Mouse (Mus musculus) CH12.LX (cell line): ENCODE results near the gene Ptov1.

Source experiments
- CTCF ChIP-seq, 2 experiments: IDR thresholded peaks in 1 of 2; conservative IDR thresholded peaks in 1 of 2; 2 replicates each; pipeline ENCODE4 v1.5.1; 2011 to 2012; ENCODE audit warnings: low read depth in 2 of 2, low read length in 2 of 2, improper control_type of control experiment in 1 of 2, inconsistent platforms in 1 of 2, mild to moderate bottlenecking in 1 of 2, moderate library complexity in 1 of 2
- EP300 ChIP-seq: IDR thresholded peaks from 2 replicates; pipeline ENCODE4 v1.6.1; 2011; ENCODE audit warnings: low read length, improper control_type of control experiment
- HCFC1 ChIP-seq: IDR thresholded peaks from 2 replicates; pipeline ENCODE4 v1.6.1; 2012; ENCODE audit warnings: low read depth, mild to moderate bottlenecking, inconsistent platforms, low read length, improper control_type of control experiment
- IRF4 ChIP-seq: IDR thresholded peaks from 2 replicates; pipeline ENCODE4 v1.6.1; 2014; ENCODE audit warnings: low read depth, mild to moderate bottlenecking, inconsistent platforms, low read length, improper control_type of control experiment
- KAT2A ChIP-seq: IDR thresholded peaks from 2 replicates; pipeline ENCODE4 v1.6.1; 2012; ENCODE audit warnings: low read length, improper control_type of control experiment, inconsistent platforms; ENCODE audit not compliant: insufficient replicate concordance
- NELFE ChIP-seq: IDR thresholded peaks from 2 replicates; pipeline ENCODE4 v1.6.1; 2011; ENCODE audit warnings: low read depth, low read length, improper control_type of control experiment
- NRF1 ChIP-seq: IDR thresholded peaks from 2 replicates; pipeline ENCODE4 v1.6.1; 2014; ENCODE audit warnings: low read depth, mild to moderate bottlenecking, inconsistent platforms, low read length, improper control_type of control experiment, moderate library complexity
- POLR2A ChIP-seq: IDR thresholded peaks from 2 replicates; pipeline ENCODE4 v1.6.1; 2011; ENCODE audit warnings: low read depth, mild to moderate bottlenecking, improper control_type of control experiment, low read length
- SIN3A ChIP-seq: IDR thresholded peaks from 2 replicates; pipeline ENCODE4 v1.6.1; 2012; ENCODE audit warnings: low read length, improper control_type of control experiment, inconsistent platforms
- TCF12 ChIP-seq: IDR thresholded peaks from 2 replicates; pipeline ENCODE4 v1.6.1; 2014; ENCODE audit warnings: low read depth, mild to moderate bottlenecking, inconsistent platforms, low read length, improper control_type of control experiment
- USF1 ChIP-seq: IDR thresholded peaks from 2 replicates; pipeline ENCODE4 v1.6.1; 2014; ENCODE audit warnings: low read depth, mild to moderate bottlenecking, inconsistent platforms, low read length, improper control_type of control experiment
- ZC3H11A ChIP-seq: IDR thresholded peaks from 2 replicates; pipeline ENCODE4 v1.6.1; 2012; ENCODE audit warnings: low read depth, mild to moderate bottlenecking, inconsistent platforms, low read length, improper control_type of control experiment
- ZNF384 ChIP-seq: IDR thresholded peaks from 2 replicates; pipeline ENCODE4 v1.6.1; 2012; ENCODE audit warnings: low read depth, low read length, improper control_type of control experiment, inconsistent platforms

GRCm38 (mm10) chr7:44900632-44901031 lies 31.0 kb upstream of the Ptov1 start:
- TF ChIP-seq HCFC1 (no peak), EP300 (no peak), ZNF384 (no peak), IRF4 (no peak), POLR2A (no peak), NELFE (no peak), CTCF (conservative IDR thresholded peaks at IDR 0.05 in 1 of 2, IDR thresholded peaks at IDR 0.05 in 1 of 2; ENCODE audit: low read depth in 2 of 2, low read length in 2 of 2) (no peak), ZC3H11A (no peak), USF1 (no peak), KAT2A (no peak), TCF12 (no peak), NRF1 (no peak), SIN3A (no peak)
